Mouse (Mus musculus): ENCODE data around the gene Hist1h3b. TPM values are rescaled to one million over a fixed set of nuclear protein-coding genes. Genes with fewer than 3 reads are reported as not detected.
"Not testable (repeated sequence)": the region's sequence is repeated elsewhere in the genome, so short reads cannot be mapped to it uniquely, and the experiment has no call there.

Gene Hist1h3b
- polyA plus RNA-seq, 1 experiment from 2014 or later, result 13.3 TPM

DNA sequence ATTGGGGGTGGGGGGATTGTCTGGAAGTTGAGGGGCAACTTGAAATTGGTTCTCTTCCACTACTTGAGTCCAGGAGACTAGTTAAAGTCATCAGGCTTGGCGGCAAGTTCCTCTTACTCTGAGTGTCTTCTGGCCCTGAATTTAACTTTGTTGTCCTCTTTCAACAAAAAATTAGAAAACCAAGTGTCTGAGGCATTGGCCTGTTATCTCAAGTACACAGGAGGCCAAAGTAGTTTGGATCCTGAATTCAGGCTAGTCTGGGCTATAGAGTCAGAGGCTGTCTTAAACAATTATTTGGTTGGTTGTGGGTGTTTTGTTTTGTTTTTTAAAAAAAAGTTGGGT lies 13.1 kb downstream of the Hist1h3b start:
- no peaks in the 10 kb centered on the region for H3K27me3 ChIP-seq (ENCODE audit: control insufficient read depth, insufficient read depth, low read depth, low read length)
- WGBS, result 33% methylated on average over 1 of the region's 1 CpGs
- no peak overlapping the region for H3K9ac ChIP-seq (ENCODE audit: low read length)
- H3K27ac ChIP-seq (ENCODE audit: low read length), result peak overlapping the region; percentile 33; the same call in 1 of the 2 replicates
- H3K36me3 ChIP-seq (ENCODE audit: control insufficient read depth, insufficient read depth, low read length), result no peaks in the 10 kb centered on the region
- H3K4me2 ChIP-seq (ENCODE audit: low read depth, low read length), result no peak overlapping the region
- no peak for ATAC-seq (ENCODE audit: low read depth)
- H3K4me1 ChIP-seq (replicated peaks; ENCODE audit: control insufficient read depth, insufficient read depth, low read length), result peaks cover 14% of the 10 kb centered on the region
- no peaks in the 10 kb centered on the region for H3K9me3 ChIP-seq (ENCODE audit: control insufficient read depth, low read length)
- no peak overlapping the region for H3K4me3 ChIP-seq (ENCODE audit: low read length)

DNA sequence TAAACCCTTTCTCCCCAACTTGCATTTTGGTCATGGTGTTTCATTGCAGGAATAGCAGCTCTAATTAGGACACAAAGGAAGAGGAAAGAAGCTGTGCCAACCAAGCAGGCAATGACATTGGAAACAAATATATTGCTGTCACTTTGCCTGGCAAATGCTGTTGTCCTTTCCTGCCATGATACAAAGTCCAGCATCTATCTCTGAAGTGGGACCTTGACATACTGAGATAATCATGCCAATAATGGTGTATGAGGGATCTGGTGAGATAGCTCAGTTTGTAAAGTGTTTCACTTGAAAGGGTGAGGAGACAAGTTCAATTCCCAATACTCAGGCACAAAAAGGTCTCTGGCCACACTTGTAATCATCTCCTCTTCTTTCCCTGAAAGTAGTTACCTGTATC lies 14.7 kb downstream of the Hist1h3b start:
- H3K27me3 ChIP-seq (ENCODE audit: control insufficient read depth, insufficient read depth, low read depth, low read length), result no peaks in the 10 kb centered on the region
- ATAC-seq (ENCODE audit: low read depth), result no peak
- H3K4me2 ChIP-seq (ENCODE audit: low read depth, low read length), result no peak overlapping the region
- no peaks in the 10 kb centered on the region for H3K9me3 ChIP-seq (ENCODE audit: control insufficient read depth, low read length)
- peaks cover 10% of the 10 kb centered on the region for H3K4me1 ChIP-seq (replicated peaks; ENCODE audit: control insufficient read depth, insufficient read depth, low read length)
- no peak overlapping the region for H3K27ac ChIP-seq (ENCODE audit: low read length)
- H3K4me3 ChIP-seq (ENCODE audit: low read length), result no peak overlapping the region
- H3K9ac ChIP-seq (ENCODE audit: low read length), result no peak overlapping the region
- no peaks in the 10 kb centered on the region for H3K36me3 ChIP-seq (ENCODE audit: control insufficient read depth, insufficient read depth, low read length)

DNA sequence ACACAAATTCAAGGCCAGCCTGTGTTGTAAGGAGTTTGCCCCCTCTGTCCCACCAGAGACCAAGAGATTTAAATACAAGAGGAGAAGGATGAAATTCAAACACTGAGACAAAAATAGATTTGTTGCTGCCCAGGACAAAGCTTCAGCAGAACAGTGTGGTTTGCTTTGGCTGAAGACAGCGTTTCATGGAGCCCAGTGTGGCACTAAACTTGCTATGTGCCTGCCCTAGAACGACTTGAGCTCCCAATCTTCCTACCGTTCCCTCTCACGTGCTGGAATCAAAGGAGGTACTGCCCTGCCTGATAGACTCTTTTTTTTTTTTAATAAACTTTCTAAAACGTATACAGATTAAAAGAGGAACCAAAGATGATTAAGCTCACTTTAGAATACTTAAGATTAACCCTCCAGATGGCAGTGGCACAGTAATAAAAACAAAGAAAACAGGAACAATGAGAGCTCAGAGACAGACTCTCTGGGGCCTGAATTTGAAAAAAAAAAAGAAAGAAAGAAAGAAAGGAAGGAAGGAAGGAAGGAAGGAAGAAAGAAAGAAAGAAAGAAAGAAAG lies 16.8 kb downstream of the Hist1h3b start:
- Histone ChIP-seq H3K27me3 (ENCODE audit: control insufficient read depth, insufficient read depth, low read depth, low read length) (no peaks in the 10 kb centered on the region), H3K9ac (ENCODE audit: low read length) (no peak overlapping the region), H3K27ac (ENCODE audit: low read length) (no peak overlapping the region), H3K36me3 (ENCODE audit: control insufficient read depth, insufficient read depth, low read length) (no peaks in the 10 kb centered on the region), H3K4me1 (replicated peaks; ENCODE audit: control insufficient read depth, insufficient read depth, low read length) (peaks cover 12% of the 10 kb centered on the region), H3K9me3 (ENCODE audit: control insufficient read depth, low read length) (no peaks in the 10 kb centered on the region), H3K4me2 (ENCODE audit: low read depth, low read length) (no peak overlapping the region), H3K4me3 (ENCODE audit: low read length) (no peak overlapping the region)
- 39% methylated on average over 5 of the region's 5 CpGs for WGBS
- no peak for ATAC-seq (ENCODE audit: low read depth)

DNA sequence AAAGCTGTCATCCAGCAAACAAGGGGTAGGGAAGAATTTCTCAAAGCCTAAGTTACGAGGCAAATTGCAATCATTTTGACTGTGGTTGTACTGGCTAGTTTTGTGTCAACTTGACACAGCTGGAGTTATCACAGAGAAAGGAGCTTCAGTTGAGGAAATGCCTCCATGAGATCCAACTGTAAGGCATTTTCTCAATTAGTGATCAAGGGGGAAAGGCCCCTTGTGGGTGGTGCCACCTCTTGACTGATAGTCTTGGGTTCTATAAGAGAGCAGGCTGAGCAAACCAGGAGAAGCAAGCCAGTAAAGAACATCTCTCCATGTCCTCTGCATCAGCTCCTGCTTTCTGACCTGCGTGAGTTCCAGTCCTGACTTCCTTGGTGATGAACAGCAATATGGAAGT lies 17.5 kb downstream of the Hist1h3b start, which contains the start of gene Trim38:
Gene Trim38, plus strand, starts transcription at position 301 of the 400 bp plus-strand sequence.
- WGBS, result 79% methylated on average over 2 of the region's 2 CpGs

DNA sequence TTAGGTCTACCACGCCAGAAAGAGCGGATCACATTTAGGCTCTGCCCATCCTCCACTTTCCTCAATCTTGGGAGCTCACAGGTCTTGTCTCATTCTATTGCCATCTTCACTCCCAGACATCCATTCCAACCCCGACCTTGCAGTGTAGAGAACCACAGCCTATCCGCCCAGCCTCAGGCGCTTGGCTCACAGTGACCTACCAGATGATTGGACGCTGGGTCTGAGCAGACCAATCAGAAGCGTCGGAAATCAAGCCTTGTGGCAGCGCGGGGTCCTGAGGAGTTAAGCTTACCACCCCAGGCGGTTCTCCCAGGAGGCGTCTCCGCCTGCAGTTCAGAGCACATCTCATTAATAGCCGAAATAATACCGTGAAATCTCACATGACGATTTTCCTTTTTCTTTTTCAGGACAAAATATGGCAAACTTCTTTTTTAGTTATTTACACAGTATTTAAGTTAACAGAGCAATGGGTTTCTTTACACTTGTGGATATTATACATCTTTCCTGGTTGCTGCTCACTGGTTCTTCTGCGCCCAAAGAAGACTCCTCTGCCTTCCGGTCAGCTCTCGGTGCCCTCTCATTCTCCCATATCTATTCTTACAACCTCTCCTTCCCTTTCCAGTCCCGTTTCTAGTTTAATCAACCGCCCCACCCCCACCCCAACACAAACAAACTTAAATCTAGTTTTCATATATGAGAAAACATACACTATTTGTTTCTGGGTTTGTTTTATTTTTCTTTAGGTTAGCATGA lies 20.7 kb downstream of the Hist1h3b start:
- Histone ChIP-seq H3K4me3 (ENCODE audit: low read length) (0 out of 2 replicates have a peak overlapping the region, but pooled peaks have one; percentile 1), H3K4me1 (replicated peaks; ENCODE audit: control insufficient read depth, insufficient read depth, low read length) (0 out of 2 replicates have a peak, but pooled peaks cover 3% of the 10 kb centered on the region), H3K4me2 (ENCODE audit: low read depth, low read length) (peak overlapping the region; percentile 43), H3K9me3 (ENCODE audit: control insufficient read depth, low read length) (no peaks in the 10 kb centered on the region), H3K27ac (ENCODE audit: low read length) (no peak overlapping the region), H3K9ac (ENCODE audit: low read length) (no peak overlapping the region), H3K36me3 (ENCODE audit: control insufficient read depth, insufficient read depth, low read length) (no peaks in the 10 kb centered on the region), H3K27me3 (ENCODE audit: control insufficient read depth, insufficient read depth, low read depth, low read length) (no peaks in the 10 kb centered on the region)
- WGBS, result 22% methylated on average over 21 of the region's 21 CpGs
- peak; percentile 95 for ATAC-seq (ENCODE audit: low read depth)

More for the DNA sequence above, 17.5 kb downstream of the Hist1h3b start, which contains the start of gene Trim38:
- not testable (repeated sequence) for H3K4me1 ChIP-seq (replicated peaks; ENCODE audit: control insufficient read depth, insufficient read depth, low read length); H3K36me3 ChIP-seq (ENCODE audit: control insufficient read depth, insufficient read depth, low read length); H3K9ac ChIP-seq (ENCODE audit: low read length); H3K4me3 ChIP-seq (ENCODE audit: low read length); ATAC-seq (ENCODE audit: low read depth); H3K27ac ChIP-seq (ENCODE audit: low read length); H3K27me3 ChIP-seq (ENCODE audit: control insufficient read depth, insufficient read depth, low read depth, low read length); H3K9me3 ChIP-seq (ENCODE audit: control insufficient read depth, low read length); H3K4me2 ChIP-seq (ENCODE audit: low read depth, low read length)

DNA sequence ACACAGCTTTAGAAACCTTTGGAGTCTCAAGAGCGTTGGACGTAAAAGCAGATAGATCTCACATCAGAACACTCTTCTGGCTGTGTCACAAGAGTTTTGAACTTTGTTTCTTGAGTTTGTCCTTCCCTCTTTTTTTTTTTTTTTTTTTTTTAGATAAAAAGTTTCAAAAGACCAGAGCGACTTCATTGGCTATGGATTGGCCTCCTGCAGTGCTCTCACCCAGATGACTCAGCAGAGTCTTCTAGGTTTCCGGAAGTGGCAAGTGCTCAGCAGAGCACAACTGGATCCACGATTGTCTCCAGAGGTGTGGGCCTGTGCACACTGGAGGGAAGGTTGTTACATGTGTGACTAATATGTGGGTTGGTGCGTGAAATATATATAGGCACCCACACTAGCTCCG lies 26.3 kb downstream of the Hist1h3b start:
- H3K4me2 ChIP-seq (ENCODE audit: low read depth, low read length), result no peak overlapping the region
- H3K9ac ChIP-seq (ENCODE audit: low read length), result no peak overlapping the region
- WGBS, result 89% methylated on average over 7 of the region's 7 CpGs
- H3K9me3 ChIP-seq (ENCODE audit: control insufficient read depth, low read length), result no peaks in the 10 kb centered on the region
- no peaks in the 10 kb centered on the region for H3K36me3 ChIP-seq (ENCODE audit: control insufficient read depth, insufficient read depth, low read length)
- no peak overlapping the region for H3K27ac ChIP-seq (ENCODE audit: low read length)
- no peak for ATAC-seq (ENCODE audit: low read depth)
- no peaks in the 10 kb centered on the region for H3K27me3 ChIP-seq (ENCODE audit: control insufficient read depth, insufficient read depth, low read depth, low read length)
- no peak overlapping the region for H3K4me3 ChIP-seq (ENCODE audit: low read length)
- no peaks in the 10 kb centered on the region for H3K4me1 ChIP-seq (replicated peaks; ENCODE audit: control insufficient read depth, insufficient read depth, low read length)

DNA sequence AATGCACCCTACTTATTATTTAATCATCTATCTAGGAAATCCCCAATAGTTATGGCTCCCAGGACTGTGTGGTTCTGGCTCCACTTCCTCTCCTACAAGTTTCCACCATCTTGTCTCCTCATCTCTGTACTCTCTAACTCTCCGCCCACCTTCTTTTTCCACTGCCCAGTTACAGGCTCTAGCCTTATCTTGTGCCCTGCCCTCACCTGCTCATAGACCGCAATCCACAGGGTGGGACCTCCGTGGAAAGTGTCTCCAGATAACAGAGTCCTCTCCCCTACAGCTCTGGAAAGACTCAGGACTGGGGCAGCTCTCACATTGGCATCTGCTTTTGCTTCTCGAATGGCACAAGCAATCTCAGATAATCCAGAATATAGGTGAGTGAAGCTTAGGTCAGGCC lies 27.0 kb downstream of the Hist1h3b start:
- WGBS, result 65% methylated on average over 4 of the region's 4 CpGs
- ATAC-seq (ENCODE audit: low read depth), result no peak
- H3K36me3 ChIP-seq (ENCODE audit: control insufficient read depth, insufficient read depth, low read length), result no peaks in the 10 kb centered on the region
- no peaks in the 10 kb centered on the region for H3K9me3 ChIP-seq (ENCODE audit: control insufficient read depth, low read length)
- H3K4me1 ChIP-seq (replicated peaks; ENCODE audit: control insufficient read depth, insufficient read depth, low read length), result no peaks in the 10 kb centered on the region
- H3K9ac ChIP-seq (ENCODE audit: low read length), result no peak overlapping the region
- H3K27ac ChIP-seq (ENCODE audit: low read length), result no peak overlapping the region
- no peak overlapping the region for H3K4me2 ChIP-seq (ENCODE audit: low read depth, low read length)
- H3K4me3 ChIP-seq (ENCODE audit: low read length), result no peak overlapping the region
- no peaks in the 10 kb centered on the region for H3K27me3 ChIP-seq (ENCODE audit: control insufficient read depth, insufficient read depth, low read depth, low read length)

DNA sequence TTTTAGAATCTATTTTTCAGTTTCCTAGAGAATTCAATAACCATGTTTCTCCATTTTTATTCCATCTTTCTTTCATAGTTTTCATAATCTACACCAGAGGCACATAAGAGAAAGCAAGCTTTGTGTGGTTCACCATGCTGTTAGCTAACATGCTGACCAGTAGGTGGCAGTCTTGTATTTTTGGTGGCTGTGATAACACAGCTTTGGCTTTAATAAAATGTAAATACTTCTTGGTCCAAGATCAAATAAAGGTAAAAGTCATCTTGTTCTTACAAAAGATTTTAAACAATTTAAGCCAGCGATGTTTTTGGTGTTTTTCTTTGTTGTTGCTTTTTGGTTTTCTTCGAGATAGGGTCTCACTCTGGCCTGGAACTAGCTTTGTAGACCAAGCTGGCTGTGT lies 40.5 kb downstream of the Hist1h3b start:
- WGBS, result 24% methylated on average over 2 of the region's 2 CpGs
- no peaks in the 10 kb centered on the region for H3K27me3 ChIP-seq (ENCODE audit: control insufficient read depth, insufficient read depth, low read depth, low read length)
- no peaks in the 10 kb centered on the region for H3K9me3 ChIP-seq (ENCODE audit: control insufficient read depth, low read length)

DNA sequence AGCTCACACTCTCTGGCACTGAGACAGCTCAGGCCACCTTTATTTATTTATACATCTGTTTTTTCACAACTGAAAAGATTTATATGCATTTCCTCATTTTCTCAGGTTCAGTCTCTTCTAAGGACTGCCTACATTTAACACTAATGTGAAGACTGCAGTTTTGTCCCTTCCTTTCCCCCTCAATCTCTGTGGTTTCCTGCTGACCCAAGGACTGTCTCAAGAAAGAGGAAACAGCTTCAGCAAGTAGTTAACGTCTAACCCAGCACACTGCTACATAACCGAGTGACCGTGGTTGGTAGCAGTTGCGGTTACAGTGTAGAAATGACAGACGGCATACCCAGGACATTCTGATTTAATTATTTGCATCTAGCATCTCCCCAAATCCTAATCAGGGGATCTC lies 47.3 kb downstream of the Hist1h3b start:
- no peak for ATAC-seq (ENCODE audit: low read depth)
- 75% methylated on average over 5 of the region's 5 CpGs for WGBS
- no peak overlapping the region for H3K4me3 ChIP-seq (ENCODE audit: low read length)

More for the DNA sequence above, 40.5 kb downstream of the Hist1h3b start:
- Histone ChIP-seq H3K4me1 (replicated peaks; ENCODE audit: control insufficient read depth, insufficient read depth, low read length) (no peaks in the 10 kb centered on the region), H3K9ac (ENCODE audit: low read length) (no peak overlapping the region), H3K4me3 (ENCODE audit: low read length) (no peak overlapping the region), H3K4me2 (ENCODE audit: low read depth, low read length) (no peak overlapping the region), H3K36me3 (ENCODE audit: control insufficient read depth, insufficient read depth, low read length) (no peaks in the 10 kb centered on the region), H3K27ac (ENCODE audit: low read length) (no peak overlapping the region)
- ATAC-seq (ENCODE audit: low read depth), result no peak

More for the DNA sequence above, 47.3 kb downstream of the Hist1h3b start:
- H3K4me2 ChIP-seq (ENCODE audit: low read depth, low read length), result no peak overlapping the region
- H3K9ac ChIP-seq (ENCODE audit: low read length), result no peak overlapping the region
- no peaks in the 10 kb centered on the region for H3K36me3 ChIP-seq (ENCODE audit: control insufficient read depth, insufficient read depth, low read length)
- no peaks in the 10 kb centered on the region for H3K27me3 ChIP-seq (ENCODE audit: control insufficient read depth, insufficient read depth, low read depth, low read length)
- H3K27ac ChIP-seq (ENCODE audit: low read length), result no peak overlapping the region
- no peaks in the 10 kb centered on the region for H3K9me3 ChIP-seq (ENCODE audit: control insufficient read depth, low read length)
- no peaks in the 10 kb centered on the region for H3K4me1 ChIP-seq (replicated peaks; ENCODE audit: control insufficient read depth, insufficient read depth, low read length)

All from lung, embryonic 16.5 days (tissue).